Mouse (Mus musculus) thymus, adult 2 months (tissue): Measurements from ENCODE around the gene Oca2. TPM values are rescaled to one million over a fixed set of nuclear protein-coding genes. Genes with fewer than 3 reads are reported as not detected.

Source experiments
- DNase-seq: peaks from one replicate; pipeline ENCODE4 v3.0.0; 2021
- H3K27ac ChIP-seq: fragments of 200-500 bp; 2 replicates; pipeline ENCODE4 v1.5.1; 2012; ENCODE audit warnings: low read length, control low read depth; ENCODE audit not compliant: control insufficient read depth, insufficient read depth
- H3K27me3 ChIP-seq: fragments of 200-500 bp; 2 replicates; pipeline ENCODE4 v1.6.1; 2012; ENCODE audit warnings: mild to moderate bottlenecking, low read length, moderate library complexity, mixed read lengths; ENCODE audit not compliant: control insufficient read depth, insufficient read depth
- H3K36me3 ChIP-seq: fragments of 200-500 bp; 2 replicates; pipeline ENCODE4 v1.6.1; 2012; ENCODE audit warnings: mild to moderate bottlenecking, low read length, moderate library complexity; ENCODE audit not compliant: control insufficient read depth, insufficient read depth
- H3K4me1 ChIP-seq: fragments of 200-500 bp; replicated peaks from 2 replicates; pipeline ENCODE4 v1.6.1; 2012; ENCODE audit warnings: low read length; ENCODE audit not compliant: control insufficient read depth, insufficient read depth
- H3K4me3 ChIP-seq: fragments of 200-500 bp; 2 replicates; pipeline ENCODE4 v1.5.1; 2012; ENCODE audit warnings: mild to moderate bottlenecking, low read length, control low read depth, moderate library complexity; ENCODE audit not compliant: control insufficient read depth, insufficient read depth
- CTCF ChIP-seq: fragments of 200-500 bp; IDR thresholded peaks from 2 replicates; pipeline ENCODE4 v1.5.1; 2012; ENCODE audit warnings: mild to moderate bottlenecking, control low read depth, low read length, moderate library complexity, borderline replicate concordance; ENCODE audit not compliant: control insufficient read depth, poor library complexity, insufficient read depth; ENCODE audit errors: extremely low read depth
- POLR2A ChIP-seq: fragments of 200-500 bp; IDR thresholded peaks from 2 replicates; pipeline ENCODE4 v1.6.1; 2012; ENCODE audit warnings: mild to moderate bottlenecking, low read length, control low read depth, moderate library complexity; ENCODE audit not compliant: control insufficient read depth, poor library complexity, insufficient read depth; ENCODE audit errors: extremely low read depth
- WGBS: fragments of 180-500 bp; shearing (Covaris S2); methylation state at CpG from one replicate; pipeline ENCODE4 v1.1.7; 2018; 5-methylcytosine and 5-hydroxymethylcytosine counted together
- polyA plus RNA-seq: library from polyadenylated mRNA; depleted of rRNA; stranded (reverse); fragments of >200 nt; gene quantifications from 2 replicates; pipeline ENCODE4 v1.2.3, GENCODE M21; 2012

Oca2 gene
- polyA plus RNA-seq, 1 experiment: not detected

DNA sequence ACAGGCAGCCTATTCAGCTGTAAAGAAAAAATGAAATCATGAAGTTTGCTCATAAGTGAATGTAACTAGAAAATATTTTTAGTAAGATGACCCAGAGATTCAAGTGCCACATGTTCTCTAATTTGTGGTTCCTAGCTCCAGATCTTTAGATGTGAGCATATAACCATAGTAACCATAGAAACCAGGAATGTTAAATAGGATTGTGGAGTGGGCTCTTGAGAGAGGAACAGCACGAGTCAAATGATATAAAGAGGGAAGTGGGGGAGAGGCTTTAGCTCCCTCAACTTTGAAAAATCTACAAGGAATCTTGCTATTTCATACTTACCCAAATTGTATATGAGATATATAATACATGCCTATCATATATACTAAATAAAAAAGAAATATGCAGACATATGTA is 64.8 kb downstream of the Oca2 start:
- Histone ChIP-seq H3K27me3 (no peaks in the 10 kb centered on the region), H3K36me3 (no peaks in the 10 kb centered on the region), H3K4me1 (no peaks in the 10 kb centered on the region), H3K4me3 (no peak overlapping the region), H3K27ac (no peak overlapping the region)
- no peak for DNase-seq
- 39% methylated on average over 1 of the region's 1 CpGs for WGBS
- TF ChIP-seq POLR2A: no peak

GRCm38 (mm10) chr7:56314358-56314757 is 74.8 kb downstream of the Oca2 start:
- Histone ChIP-seq H3K4me3 (no peak overlapping the region), H3K27ac (no peak overlapping the region), H3K36me3 (no peaks in the 10 kb centered on the region), H3K27me3 (no peaks in the 10 kb centered on the region), H3K4me1 (no peaks in the 10 kb centered on the region)
- WGBS: 95% methylated on average over 5 of the region's 5 CpGs
- no peak for TF ChIP-seq POLR2A
- TF ChIP-seq CTCF: no peak
- DNase-seq: no peak

GRCm38 (mm10) chr7:56315630-56316529 is 76.3 kb downstream of the Oca2 start:
- no peak overlapping the region for H3K27ac ChIP-seq
- H3K36me3 ChIP-seq: no peaks in the 10 kb centered on the region
- no peak for DNase-seq
- H3K27me3 ChIP-seq: no peaks in the 10 kb centered on the region
- no peaks in the 10 kb centered on the region for H3K4me1 ChIP-seq
- no peak for TF ChIP-seq POLR2A
- TF ChIP-seq CTCF: no peak
- H3K4me3 ChIP-seq: no peak overlapping the region
- 76% methylated on average over 7 of the region's 7 CpGs for whole genome bisulfite sequencing

GRCm38 (mm10) chr7:56327738-56328137 is 88.2 kb downstream of the Oca2 start:
- WGBS: 58% methylated on average over 4 of the region's 4 CpGs
- Histone ChIP-seq H3K27ac (no peak overlapping the region), H3K4me3 (no peak overlapping the region), H3K36me3 (no peaks in the 10 kb centered on the region), H3K4me1 (no peaks in the 10 kb centered on the region), H3K27me3 (no peaks in the 10 kb centered on the region)
- TF ChIP-seq POLR2A: no peak
- DNase-seq: no peak

- DNase-seq: no peak
- no peak overlapping the region for H3K27ac ChIP-seq
- H3K27me3 ChIP-seq: no peaks in the 10 kb centered on the region
- WGBS: 54% methylated on average over 3 of the region's 3 CpGs
- H3K4me1 ChIP-seq: no peaks in the 10 kb centered on the region
- no peak overlapping the region for H3K4me3 ChIP-seq
- H3K36me3 ChIP-seq: no peaks in the 10 kb centered on the region
- no peak for TF ChIP-seq CTCF
- no peak for TF ChIP-seq POLR2A
These were observed 109.0 kb downstream of the Oca2 start for GRCm38 (mm10) chr7:56348528-56348927.

- TF ChIP-seq CTCF (no peak), POLR2A (no peak)
- no peak for DNase-seq
- Histone ChIP-seq H3K27ac (no peak overlapping the region), H3K36me3 (no peaks in the 10 kb centered on the region), H3K4me1 (no peaks in the 10 kb centered on the region), H3K4me3 (no peak overlapping the region), H3K27me3 (no peaks in the 10 kb centered on the region)
- WGBS: 94% methylated on average over 4 of the region's 4 CpGs
These were observed 117.2 kb downstream of the Oca2 start for GRCm38 (mm10) chr7:56356658-56357342.

GRCm38 (mm10) chr7:56381750-56382421 is 142.3 kb downstream of the Oca2 start:
- TF ChIP-seq CTCF: no peak
- TF ChIP-seq POLR2A: no peak
- Histone ChIP-seq H3K27ac (no peak overlapping the region), H3K4me3 (no peak overlapping the region), H3K4me1 (no peaks in the 10 kb centered on the region), H3K36me3 (no peaks in the 10 kb centered on the region), H3K27me3 (no peaks in the 10 kb centered on the region)
- WGBS: 87% methylated on average over 4 of the region's 4 CpGs
- no peak for DNase-seq
